Mouse (Mus musculus) CH12.LX (cell line): ENCODE measurements around the gene Syne4.

Experiments
- CTCF ChIP-seq, 2 experiments: IDR thresholded peaks in 1 of 2; conservative IDR thresholded peaks in 1 of 2; 2 replicates each; pipeline ENCODE4 v1.5.1; 2011 to 2012; ENCODE audit warnings: low read depth in 2 of 2, low read length in 2 of 2, improper control_type of control experiment in 1 of 2, inconsistent platforms in 1 of 2, mild to moderate bottlenecking in 1 of 2, moderate library complexity in 1 of 2
- PAX5 ChIP-seq: IDR thresholded peaks from 2 replicates; pipeline ENCODE4 v1.6.1; 2012; ENCODE audit warnings: low read length, inconsistent platforms, mixed read lengths
- POLR2A ChIP-seq: IDR thresholded peaks from 2 replicates; pipeline ENCODE4 v1.6.1; 2011; ENCODE audit warnings: low read depth, mild to moderate bottlenecking, improper control_type of control experiment, low read length

- TF ChIP-seq POLR2A (no peak), CTCF (conservative IDR thresholded peaks at IDR 0.05 in 1 of 2, IDR thresholded peaks at IDR 0.05 in 1 of 2; ENCODE audit: low read depth in 2 of 2, low read length in 2 of 2) (no peak), PAX5 (no peak)
Measured at GRCm38 (mm10) chr7:30323795-30324194, 9.2 kb downstream of the Syne4 start, which contains the start of gene Sdhaf1.
